Mouse (Mus musculus) T-helper 17 cell (primary cell): ENCODE data around the gene Exd2.

Experiments
- in situ Hi-C, 2 experiments: fragments of 300-600 bp; cut with MboI, MseI; formaldehyde crosslinking; loops; 1 replicate in 1 of 2; 2 replicates in 1 of 2; pipeline ENCODE4 v1.15.1; 2025; ENCODE audit warnings: high pct_unique_total_duplicates in 2 of 2

Gene Exd2

GRCm38 (mm10) chr12:80549646-80550045, 86.8 kb downstream of the Exd2 start:
- in situ Hi-C loops, result loop anchor here in 1 of 2 experiments (10.0 kb wide), 1 partner anchor 365 kb away; no protein-coding TSS in a partner anchor
